Mouse (Mus musculus): ENCODE results near the gene Zfp334. TPM values are rescaled to one million over a fixed set of nuclear protein-coding genes. Genes with fewer than 3 reads are reported as not detected.

Gene Zfp334
- polyA plus RNA-seq, 1 experiment from 2014 or later = 24.1 TPM

GRCm38 (mm10) chr2:165367868-165368439 lies 20.1 kb downstream of the Zfp334 start:
- Histone ChIP-seq H3K9me3 (ENCODE audit: control insufficient read depth, low read length) (no peaks in the 10 kb centered on the region), H3K4me2 (peak overlapping the region; percentile 77), H3K36me3 (ENCODE audit: control insufficient read depth, insufficient read depth, low read length) (no peaks in the 10 kb centered on the region), H3K27me3 (ENCODE audit: control insufficient read depth, insufficient read depth, low read length) (peaks cover 2% of the 10 kb centered on the region; the same call in 1 of the 2 replicates), H3K9ac (ENCODE audit: low read length) (peak overlapping the region; percentile 68), H3K4me3 (ENCODE audit: low read depth, low read length) (peak overlapping the region; percentile 47), H3K27ac (ENCODE audit: low read depth, low read length) (peak overlapping the region; percentile 69), H3K4me1 (ENCODE audit: control insufficient read depth, insufficient read depth, low read length) (peaks cover 10% of the 10 kb centered on the region)
- WGBS = under 1% methylated on average over 13 of the region's 13 CpGs
- no peak for DNase-seq (ENCODE audit: low spot score, missing footprints)
- peak; percentile 59 for ATAC-seq (ENCODE audit: low FRiP score)

- peaks cover 2% of the 10 kb centered on the region; the same call in 1 of the 2 replicates for H3K27me3 ChIP-seq (ENCODE audit: control insufficient read depth, insufficient read depth, low read length)
- 6% methylated on average over 5 of the region's 8 CpGs for WGBS
- H3K4me1 ChIP-seq (ENCODE audit: control insufficient read depth, insufficient read depth, low read length) = peaks cover 10% of the 10 kb centered on the region
- no peak overlapping the region; the same call in 1 of the 2 replicates for H3K4me3 ChIP-seq (ENCODE audit: low read depth, low read length)
- H3K9me3 ChIP-seq (ENCODE audit: control insufficient read depth, low read length) = no peaks in the 10 kb centered on the region
- H3K27ac ChIP-seq (ENCODE audit: low read depth, low read length) = no peak overlapping the region
- DNase-seq (ENCODE audit: low spot score, missing footprints) (peak; percentile 81), ATAC-seq (ENCODE audit: low FRiP score) (no peak)
- H3K9ac ChIP-seq (ENCODE audit: low read length) = no peak overlapping the region
- H3K36me3 ChIP-seq (ENCODE audit: control insufficient read depth, insufficient read depth, low read length) = no peaks in the 10 kb centered on the region
- H3K4me2 ChIP-seq = peak overlapping the region; percentile 35
These were observed 21.0 kb downstream of the Zfp334 start for GRCm38 (mm10) chr2:165367047-165367520.

GRCm38 (mm10) chr2:165364334-165365091 lies 23.5 kb downstream of the Zfp334 start:
- Histone ChIP-seq H3K36me3 (ENCODE audit: control insufficient read depth, insufficient read depth, low read length) (no peaks in the 10 kb centered on the region), H3K9ac (ENCODE audit: low read length) (peak overlapping the region; percentile 16; the same call in 1 of the 2 replicates), H3K4me1 (ENCODE audit: control insufficient read depth, insufficient read depth, low read length) (peaks cover 10% of the 10 kb centered on the region), H3K27me3 (ENCODE audit: control insufficient read depth, insufficient read depth, low read length) (peaks cover 2% of the 10 kb centered on the region; the same call in 1 of the 2 replicates), H3K9me3 (ENCODE audit: control insufficient read depth, low read length) (no peaks in the 10 kb centered on the region), H3K4me2 (peak overlapping the region; percentile 27; the same call in 1 of the 2 replicates), H3K4me3 (ENCODE audit: low read depth, low read length) (no peak overlapping the region), H3K27ac (ENCODE audit: low read depth, low read length) (no peak overlapping the region)
- WGBS = 13% methylated on average over 21 of the region's 21 CpGs
- peak; percentile 98 for DNase-seq (ENCODE audit: low spot score, missing footprints)
- ATAC-seq (ENCODE audit: low FRiP score) = no peak

- H3K4me2 ChIP-seq = no peak overlapping the region
- H3K4me1 ChIP-seq (ENCODE audit: control insufficient read depth, insufficient read depth, low read length) = peaks cover 6% of the 10 kb centered on the region
- DNase-seq (ENCODE audit: low spot score, missing footprints) (no peak), ATAC-seq (ENCODE audit: low FRiP score) (no peak)
- H3K27me3 ChIP-seq (ENCODE audit: control insufficient read depth, insufficient read depth, low read length) = peaks cover 2% of the 10 kb centered on the region; the same call in 1 of the 2 replicates
- no peaks in the 10 kb centered on the region for H3K36me3 ChIP-seq (ENCODE audit: control insufficient read depth, insufficient read depth, low read length)
- no peaks in the 10 kb centered on the region for H3K9me3 ChIP-seq (ENCODE audit: control insufficient read depth, low read length)
- 88% methylated on average over 6 of the region's 6 CpGs for WGBS
- H3K4me3 ChIP-seq (ENCODE audit: low read depth, low read length) = no peak overlapping the region
- no peak overlapping the region for H3K9ac ChIP-seq (ENCODE audit: low read length)
- no peak overlapping the region for H3K27ac ChIP-seq (ENCODE audit: low read depth, low read length)
These were observed 24.8 kb downstream of the Zfp334 start for GRCm38 (mm10) chr2:165363282-165363681.

- no peak overlapping the region for H3K27ac ChIP-seq (ENCODE audit: low read depth, low read length)
- WGBS = 0% methylated on average over 1 of the region's 1 CpGs
These were observed 27.2 kb downstream of the Zfp334 start for GRCm38 (mm10) chr2:165360861-165361260.

GRCm38 (mm10) chr2:165351828-165352513 lies 36.1 kb downstream of the Zfp334 start:
- H3K27me3 ChIP-seq (ENCODE audit: control insufficient read depth, insufficient read depth, low read length) = no peaks in the 10 kb centered on the region
- H3K27ac ChIP-seq (ENCODE audit: low read depth, low read length) = no peak overlapping the region
- 91% methylated on average over 20 of the region's 20 CpGs for WGBS
- H3K36me3 ChIP-seq (ENCODE audit: control insufficient read depth, insufficient read depth, low read length) = peaks cover 13% of the 10 kb centered on the region; the same call in 1 of the 2 replicates
- H3K9ac ChIP-seq (ENCODE audit: low read length) = no peak overlapping the region
- no peak overlapping the region for H3K4me2 ChIP-seq
- DNase-seq (ENCODE audit: low spot score, missing footprints) (no peak), ATAC-seq (ENCODE audit: low FRiP score) (no peak)
- H3K9me3 ChIP-seq (ENCODE audit: control insufficient read depth, low read length) = peaks cover 16% of the 10 kb centered on the region
- no peaks in the 10 kb centered on the region for H3K4me1 ChIP-seq (ENCODE audit: control insufficient read depth, insufficient read depth, low read length)
- H3K4me3 ChIP-seq (ENCODE audit: low read depth, low read length) = no peak overlapping the region

More at GRCm38 (mm10) chr2:165360861-165361260, 27.2 kb downstream of the Zfp334 start:
- DNase-seq (ENCODE audit: low spot score, missing footprints) (peak; percentile 95), ATAC-seq (ENCODE audit: low FRiP score) (peak; percentile 46; the same call in 1 of the 2 replicates)
- Histone ChIP-seq H3K9me3 (ENCODE audit: control insufficient read depth, low read length) (no peaks in the 10 kb centered on the region; the same call in 1 of the 2 replicates), H3K9ac (ENCODE audit: low read length) (no peak overlapping the region), H3K27me3 (ENCODE audit: control insufficient read depth, insufficient read depth, low read length) (peaks cover 2% of the 10 kb centered on the region; the same call in 1 of the 2 replicates), H3K4me3 (ENCODE audit: low read depth, low read length) (no peak overlapping the region), H3K4me2 (no peak overlapping the region), H3K36me3 (ENCODE audit: control insufficient read depth, insufficient read depth, low read length) (no peaks in the 10 kb centered on the region), H3K4me1 (ENCODE audit: control insufficient read depth, insufficient read depth, low read length) (no peaks in the 10 kb centered on the region)

GRCm38 (mm10) chr2:165349466-165349865 lies 38.6 kb downstream of the Zfp334 start:
- 0 out of 2 replicates have a peak, but pooled peaks have one; percentile 44 for ATAC-seq (ENCODE audit: low FRiP score)
- no peak overlapping the region for H3K4me2 ChIP-seq
- H3K9ac ChIP-seq (ENCODE audit: low read length) = no peak overlapping the region

GRCm38 (mm10) chr2:165346180-165346579 lies 41.9 kb downstream of the Zfp334 start:
- H3K4me1 ChIP-seq (ENCODE audit: control insufficient read depth, insufficient read depth, low read length) = no peaks in the 10 kb centered on the region
- no peak overlapping the region for H3K27ac ChIP-seq (ENCODE audit: low read depth, low read length)
- no peak overlapping the region for H3K9ac ChIP-seq (ENCODE audit: low read length)
- ATAC-seq (ENCODE audit: low FRiP score) (no peak), DNase-seq (ENCODE audit: low spot score, missing footprints) (no peak)
- H3K4me3 ChIP-seq (ENCODE audit: low read depth, low read length) = no peak overlapping the region
- H3K9me3 ChIP-seq (ENCODE audit: control insufficient read depth, low read length) = no peaks in the 10 kb centered on the region
- no peak overlapping the region for H3K4me2 ChIP-seq
- WGBS = 91% methylated on average over 5 of the region's 5 CpGs
- no peaks in the 10 kb centered on the region for H3K36me3 ChIP-seq (ENCODE audit: control insufficient read depth, insufficient read depth, low read length)
- no peaks in the 10 kb centered on the region for H3K27me3 ChIP-seq (ENCODE audit: control insufficient read depth, insufficient read depth, low read length)

More at GRCm38 (mm10) chr2:165349466-165349865, 38.6 kb downstream of the Zfp334 start:
- WGBS = 36% methylated on average over 8 of the region's 8 CpGs
- peak; percentile 85 for DNase-seq (ENCODE audit: low spot score, missing footprints)
- Histone ChIP-seq H3K36me3 (ENCODE audit: control insufficient read depth, insufficient read depth, low read length) (peaks cover 13% of the 10 kb centered on the region; the same call in 1 of the 2 replicates), H3K27me3 (ENCODE audit: control insufficient read depth, insufficient read depth, low read length) (no peaks in the 10 kb centered on the region), H3K4me3 (ENCODE audit: low read depth, low read length) (no peak overlapping the region), H3K9me3 (ENCODE audit: control insufficient read depth, low read length) (peaks cover 16% of the 10 kb centered on the region), H3K27ac (ENCODE audit: low read depth, low read length) (no peak overlapping the region), H3K4me1 (ENCODE audit: control insufficient read depth, insufficient read depth, low read length) (no peaks in the 10 kb centered on the region)
